Comparison of ENCODE assay signal across 31 mouse cellular contexts in genomic region chr14:106052585-106053551, GRCm38 (mm10). TPM values are rescaled to one million over a fixed set of nuclear protein-coding genes. Genes with fewer than 3 reads are reported as not detected.
A peak's percentile ranks its signal among the peaks of the same experiment; 100 is the strongest.
DNase-seq lines count a peak whose midpoint lies in the region; ATAC-seq and TF ChIP-seq lines count a peak whose summit lies in the region.
"Had no signal": no experiment of that assay in that cellular context is flagged by ENCODE, and none has a peak within 500 bp of the region (broad histone marks: within the 10 kb centered on the region; RNA-seq: fewer than 3 reads in every experiment).

No protein-coding gene starts in this region.

- no peak for ATAC-seq in heart, embryonic 12.5 days (ENCODE audit: insufficient number of reproducible peaks, low FRiP score)
- ATAC-seq in lung, postnatal 0 days: peak; percentile 50
- ATAC-seq: forebrain, embryonic 13.5 days; hindbrain, postnatal 0 days; Patski had no signal

- no peaks in the 10 kb centered on the region for H3K4me1 ChIP-seq in heart, embryonic 12.5 days (replicated peaks)
- no peaks in the 10 kb centered on the region for H3K4me1 ChIP-seq in lung, postnatal 0 days (ENCODE audit: insufficient read depth, low read depth, low read length)
- H3K4me1 ChIP-seq in forebrain, embryonic 10.5 days: no peaks in the 10 kb centered on the region
- H3K4me1 ChIP-seq: forebrain, embryonic 13.5 days; heart, embryonic 10.5 days; limb, embryonic 13.5 days; liver, embryonic 13.5 days; lung, embryonic 15.5 days; megakaryocyte, embryonic 14.5 days had no signal

- no peak for TF ChIP-seq CTCF in lung, postnatal 0 days (IDR thresholded peaks at IDR 0.05)

- 53% methylated on average over 6 of the region's 6 CpGs for WGBS in heart, embryonic 12.5 days
- WGBS in lung, postnatal 0 days: 31% methylated on average over 6 of the region's 6 CpGs
- WGBS in forebrain, embryonic 10.5 days: 73% methylated on average over 6 of the region's 6 CpGs

- TF ChIP-seq EP300 in lung, postnatal 0 days (IDR thresholded peaks at IDR 0.05): no peak

- no peak overlapping the region for H3K4me3 ChIP-seq in heart, embryonic 12.5 days
- H3K4me3 ChIP-seq in lung, postnatal 0 days (ENCODE audit: low read depth, low read length): no peak overlapping the region
- no peak overlapping the region for H3K4me3 ChIP-seq in forebrain, embryonic 10.5 days
- H3K4me3 ChIP-seq: forebrain, embryonic 13.5 days; heart, embryonic 10.5 days; limb, embryonic 13.5 days; liver, embryonic 13.5 days; lung, embryonic 15.5 days; megakaryocyte, embryonic 14.5 days had no signal

- H3K9ac ChIP-seq in heart, embryonic 12.5 days: no peak overlapping the region
- no peak overlapping the region for H3K9ac ChIP-seq in lung, postnatal 0 days (replicated peaks; ENCODE audit: low read depth)
- H3K9ac ChIP-seq: forebrain, embryonic 13.5 days; limb, embryonic 13.5 days; liver, embryonic 13.5 days; lung, embryonic 15.5 days had no signal

- no peak overlapping the region for H3K27ac ChIP-seq in heart, embryonic 12.5 days (ENCODE audit: poor library complexity, severe bottlenecking)
- no peak overlapping the region for H3K27ac ChIP-seq in lung, postnatal 0 days (ENCODE audit: low read length)
- no peak overlapping the region for H3K27ac ChIP-seq in forebrain, embryonic 10.5 days
- H3K27ac ChIP-seq: forebrain, embryonic 13.5 days; heart, embryonic 10.5 days; hindbrain, postnatal 0 days; limb, embryonic 13.5 days; liver, embryonic 13.5 days; lung, embryonic 15.5 days had no signal

- no peaks in the 10 kb centered on the region for H3K36me3 ChIP-seq in heart, embryonic 12.5 days
- H3K36me3 ChIP-seq in lung, postnatal 0 days (ENCODE audit: insufficient read depth, low read length): no peaks in the 10 kb centered on the region
- H3K36me3 ChIP-seq in forebrain, embryonic 10.5 days (replicated peaks): no peaks in the 10 kb centered on the region
- H3K36me3 ChIP-seq: heart, embryonic 10.5 days; limb, embryonic 13.5 days; liver, embryonic 13.5 days; lung, embryonic 15.5 days had no signal

- no peak overlapping the region for H3K4me2 ChIP-seq in heart, embryonic 12.5 days
- no peak overlapping the region for H3K4me2 ChIP-seq in lung, postnatal 0 days (replicated peaks; ENCODE audit: low read depth, low read length)
- H3K4me2 ChIP-seq: forebrain, embryonic 13.5 days; limb, embryonic 13.5 days; liver, embryonic 13.5 days; lung, embryonic 15.5 days had no signal

- no peaks in the 10 kb centered on the region for H3K9me3 ChIP-seq in heart, embryonic 12.5 days (replicated peaks)
- no peaks in the 10 kb centered on the region for H3K9me3 ChIP-seq in lung, postnatal 0 days (ENCODE audit: low read length)
- no peaks in the 10 kb centered on the region for H3K9me3 ChIP-seq in forebrain, embryonic 10.5 days
- H3K9me3 ChIP-seq: forebrain, embryonic 13.5 days; heart, embryonic 10.5 days; limb, embryonic 13.5 days; liver, embryonic 13.5 days; lung, embryonic 15.5 days; megakaryocyte, embryonic 14.5 days had no signal

- DNase-seq in heart, adult 18-20 months: peak; percentile 10 to 11
- peak; percentile 66 for DNase-seq in lung, postnatal 0 days (ENCODE audit: low spot score)
- no peak for DNase-seq in lung, postnatal 14 days
- peak; percentile 36 for DNase-seq in R1 (ENCODE audit: low read depth, low spot score)
- DNase-seq in skeletal muscle tissue, adult 2 months (ENCODE audit: low read depth, low spot score): peak; percentile 25
- DNase-seq in layer of hippocampus, adult 18-20 months (ENCODE audit: low spot score in 2 of 2): no peak
- DNase-seq in forebrain, embryonic 10.5 days (ENCODE audit: extremely low spot score, low spot score): no peak
- DNase-seq: B cell, adult 2 months; cerebellum, adult 2 months; cerebellum, postnatal 36 days; gastrocnemius, postnatal 25 days; kidney, adult 11 months; kidney, postnatal 36 days; liver, embryonic 13.5 days; midbrain, embryonic 14.5 days; thymus, adult 18-20 months; thymus, postnatal 4 days had no signal

- H3K27me3 ChIP-seq in heart, embryonic 12.5 days (replicated peaks): no peaks in the 10 kb centered on the region
- H3K27me3 ChIP-seq in lung, postnatal 0 days (replicated peaks; ENCODE audit: insufficient read depth, low read length): no peaks in the 10 kb centered on the region
- no peaks in the 10 kb centered on the region for H3K27me3 ChIP-seq in forebrain, embryonic 10.5 days (ENCODE audit: poor library complexity, severe bottlenecking)
- H3K27me3 ChIP-seq: forebrain, embryonic 13.5 days; limb, embryonic 13.5 days; liver, embryonic 13.5 days; lung, embryonic 15.5 days; megakaryocyte, embryonic 14.5 days had no signal

RNA-seq across cellular contexts. Expression of gene Trim52, which starts 53.1 kb away (rescaled TPM):
- total RNA-seq in heart, adult 18-20 months (2021): not detected
- not detected in 2 replicates for polyA plus RNA-seq in heart, embryonic 12.5 days (2016; fragmentation: Nextera tagmentation; extraction: Ambion mirVana)
- polyA plus RNA-seq in lung, postnatal 0 days (2015; fragmentation: Nextera tagmentation; extraction: Ambion mirVana): not detected in 2 replicates
- total RNA-seq in layer of hippocampus, adult 18-20 months (2021): not detected
- not detected in 2 replicates for polyA plus RNA-seq in forebrain, embryonic 10.5 days (2016; fragmentation: Nextera tagmentation; extraction: Ambion mirVana)
- total RNA-seq: adrenal gland, postnatal 4 days; gastrocnemius, postnatal 25 days; heart, postnatal 25 days; hindbrain, postnatal 0 days; layer of hippocampus, postnatal 10 days; left cerebral cortex, postnatal 10 days had no signal
- polyA plus RNA-seq: cerebellum, adult 2 months; forebrain, embryonic 13.5 days; frontal cortex, adult 2 months; heart, embryonic 10.5 days; hindbrain, postnatal 0 days; limb, embryonic 13.5 days; liver, embryonic 13.5 days; lung, embryonic 15.5 days; midbrain, embryonic 14.5 days; neural tube, embryonic 14.5 days; Patski had no signal

Comparison
In these comparisons a context has a peak if more than half of its experiments do, and no peak if none do; other contexts are left out.
1. DNase-seq: peak in heart, adult 18-20 months (2 of 2), lung, postnatal 0 days (single experiment), R1 (single experiment) and skeletal muscle tissue, adult 2 months (single experiment); none in lung, postnatal 14 days (single experiment), layer of hippocampus, adult 18-20 months (0 of 2) and forebrain, embryonic 10.5 days (single experiment).